Mouse (Mus musculus): ENCODE results near the gene Asna1. TPM values are rescaled to one million over a fixed set of nuclear protein-coding genes. Genes with fewer than 3 reads are reported as not detected.
A peak's percentile ranks its signal among the peaks of the same experiment; 100 is the strongest.

The Asna1 gene
- total and polyA plus RNA-seq, 3 experiments: 109 to 127 (median 119) TPM

- TF ChIP-seq KAT2A (IDR thresholded peaks at IDR 0.05; ENCODE audit: insufficient replicate concordance, low read length) (0 out of 2 replicates have a peak, but pooled peaks have one; percentile 27), CTCF (conservative IDR thresholded peaks at IDR 0.05 in 1 of 2, IDR thresholded peaks at IDR 0.05 in 1 of 2; ENCODE audit: low read depth in 2 of 2, low read length in 2 of 2) (peak in 1 of 2 experiments; percentile 46; a peak in 2 of 4 replicates), MAX (IDR thresholded peaks at IDR 0.05; ENCODE audit: low read length) (no peak), MEF2A (IDR thresholded peaks at IDR 0.05; ENCODE audit: borderline replicate concordance, low read depth, low read length) (no peak)
- H3K4me1 ChIP-seq (ENCODE audit: control insufficient read depth in 1 of 2, insufficient read depth in 2 of 2): peaks cover 4 to 34% of the 10 kb centered on the region in 2 experiments
- peaks cover 60 to 75% of the 10 kb centered on the region in 2 experiments for H3K36me3 ChIP-seq (replicated peaks in 1 of 2; ENCODE audit: control insufficient read depth in 1 of 2, insufficient read depth in 1 of 2, low read length in 1 of 2)
- H3K27ac ChIP-seq (ENCODE audit: insufficient read depth, low read depth): no peak overlapping the region
- no peak overlapping the region for H3K4me3 ChIP-seq (replicated peaks in 1 of 3; ENCODE audit: low read depth in 2 of 3, low read length in 2 of 3, poor library complexity in 1 of 3)
- dilution Hi-C loops (cut with MboI; ENCODE audit: extremely low pct_ligation_motif_present, extremely low pct_unique_long_range_greater_than_20kb, low sequenced_read_pairs) (no loop called here), in situ Hi-C loops (cut with MboI; ENCODE audit: low pct_ligation_motif_present, low pct_unique_long_range_greater_than_20kb, low sequenced_read_pairs) (no loop called here)
- H3K79me2 ChIP-seq (replicated peaks; ENCODE audit: control insufficient read depth, extremely low read depth, insufficient read depth, poor library complexity, severe bottlenecking): peaks cover 14% of the 10 kb centered on the region
- H3K27me3 ChIP-seq (replicated peaks): no peaks in the 10 kb centered on the region
- H3K9ac ChIP-seq (ENCODE audit: insufficient read depth, low read depth): no peak overlapping the region
- H3K4me2 ChIP-seq (ENCODE audit: insufficient read depth, low read depth, poor library complexity, severe bottlenecking): no peak overlapping the region
- no peaks in the 10 kb centered on the region for H3K9me3 ChIP-seq (replicated peaks; ENCODE audit: low read length)
- DNase-seq (ENCODE audit: extremely low read depth): peak; percentile 48
Measured at GRCm38 (mm10) chr8:85021514-85022055, 3.5 kb downstream of the Asna1 start.

- no peak overlapping the region for H3K4me2 ChIP-seq (ENCODE audit: insufficient read depth, low read depth, poor library complexity, severe bottlenecking)
- H3K79me2 ChIP-seq (replicated peaks; ENCODE audit: control insufficient read depth, extremely low read depth, insufficient read depth, poor library complexity, severe bottlenecking): peaks cover under 1% of the 10 kb centered on the region
- H3K27me3 ChIP-seq (replicated peaks): no peaks in the 10 kb centered on the region
- no peak overlapping the region for H3K4me3 ChIP-seq (replicated peaks in 1 of 3; ENCODE audit: low read depth in 2 of 3, low read length in 2 of 3, poor library complexity in 1 of 3)
- no peak overlapping the region for H3K27ac ChIP-seq (ENCODE audit: insufficient read depth, low read depth)
- H3K36me3 ChIP-seq (replicated peaks in 1 of 2; ENCODE audit: control insufficient read depth in 1 of 2, insufficient read depth in 1 of 2, low read length in 1 of 2): peaks cover 46 to 59% of the 10 kb centered on the region in 2 experiments
- no peaks in the 10 kb centered on the region for H3K9me3 ChIP-seq (replicated peaks; ENCODE audit: low read length)
- dilution Hi-C loops (cut with MboI; ENCODE audit: extremely low pct_ligation_motif_present, extremely low pct_unique_long_range_greater_than_20kb, low sequenced_read_pairs) (no loop called here), in situ Hi-C loops (cut with MboI; ENCODE audit: low pct_ligation_motif_present, low pct_unique_long_range_greater_than_20kb, low sequenced_read_pairs) (no loop called here)
- no peak for TF ChIP-seq USF2 (conservative IDR thresholded peaks at IDR 0.05; ENCODE audit: low read depth, low read length)
- no peak overlapping the region for H3K9ac ChIP-seq (ENCODE audit: insufficient read depth, low read depth)
- no peak for DNase-seq (ENCODE audit: extremely low read depth)
- peaks cover 0 to 8% of the 10 kb centered on the region in 2 experiments; a peak in 2 of 4 replicates for H3K4me1 ChIP-seq (ENCODE audit: control insufficient read depth in 1 of 2, insufficient read depth in 2 of 2)
Measured at GRCm38 (mm10) chr8:85017209-85017608, 7.9 kb downstream of the Asna1 start.

- peaks cover 0 to 4% of the 10 kb centered on the region in 2 experiments; a peak in 1 of 4 replicates for H3K4me1 ChIP-seq (ENCODE audit: control insufficient read depth in 1 of 2, insufficient read depth in 2 of 2)
- in situ Hi-C loops (cut with MboI; ENCODE audit: low pct_ligation_motif_present, low pct_unique_long_range_greater_than_20kb, low sequenced_read_pairs) (no loop called here), dilution Hi-C loops (cut with MboI; ENCODE audit: extremely low pct_ligation_motif_present, extremely low pct_unique_long_range_greater_than_20kb, low sequenced_read_pairs) (no loop called here)
- no peak for TF ChIP-seq CHD2 (IDR thresholded peaks at IDR 0.05; ENCODE audit: low read length)
- no peak for TF ChIP-seq TCF12 (IDR thresholded peaks at IDR 0.05; ENCODE audit: low read depth, low read length)
- TF ChIP-seq MXI1 (IDR thresholded peaks at IDR 0.05; ENCODE audit: low read depth, low read length): no peak
- TF ChIP-seq ZC3H11A (IDR thresholded peaks at IDR 0.05; ENCODE audit: low read depth, low read length): no peak
- TF ChIP-seq RAD21 (IDR thresholded peaks at IDR 0.05; ENCODE audit: low read depth, low read length): no peak
- no peak for TF ChIP-seq MAFK (IDR thresholded peaks at IDR 0.05; ENCODE audit: insufficient replicate concordance, low read length)
- no peak for TF ChIP-seq ETS1 (conservative IDR thresholded peaks at IDR 0.05; ENCODE audit: low read depth, low read length)
- no peak for TF ChIP-seq PAX5 (IDR thresholded peaks at IDR 0.05; ENCODE audit: low read length)
- no peak for TF ChIP-seq SIN3A (IDR thresholded peaks at IDR 0.05; ENCODE audit: low read length)
- TF ChIP-seq MAX (IDR thresholded peaks at IDR 0.05; ENCODE audit: low read length): no peak
- TF ChIP-seq POLR2AphosphoS2 (IDR thresholded peaks at IDR 0.05; ENCODE audit: low read depth, low read length): no peak
- no peak for TF ChIP-seq CHD1 (IDR thresholded peaks at IDR 0.05; ENCODE audit: low read depth, low read length)
- no peak for TF ChIP-seq NELFE (IDR thresholded peaks at IDR 0.05; ENCODE audit: low read depth, low read length)
- H3K36me3 ChIP-seq (replicated peaks in 1 of 2; ENCODE audit: control insufficient read depth in 1 of 2, insufficient read depth in 1 of 2, low read length in 1 of 2): peaks cover 41 to 54% of the 10 kb centered on the region in 2 experiments
- no peaks in the 10 kb centered on the region for H3K79me2 ChIP-seq (replicated peaks; ENCODE audit: control insufficient read depth, extremely low read depth, insufficient read depth, poor library complexity, severe bottlenecking)
- no peak overlapping the region; the same call in 1 of the 2 replicates for H3K4me2 ChIP-seq (ENCODE audit: insufficient read depth, low read depth, poor library complexity, severe bottlenecking)
- no peaks in the 10 kb centered on the region for H3K27me3 ChIP-seq (replicated peaks)
- no peaks in the 10 kb centered on the region for H3K9me3 ChIP-seq (replicated peaks; ENCODE audit: low read length)
- H3K4me3 ChIP-seq (replicated peaks in 1 of 3; ENCODE audit: low read depth in 2 of 3, low read length in 2 of 3, poor library complexity in 1 of 3): no peak overlapping the region
- no peak overlapping the region for H3K9ac ChIP-seq (ENCODE audit: insufficient read depth, low read depth)
- no peak for DNase-seq (ENCODE audit: extremely low read depth)
- H3K27ac ChIP-seq (ENCODE audit: insufficient read depth, low read depth): no peak overlapping the region
Measured at GRCm38 (mm10) chr8:85016724-85017123, 8.4 kb downstream of the Asna1 start.
